Mouse (Mus musculus) neural tube, embryonic 10.5 days (tissue): ENCODE measurements around the gene Catip.
"Not testable (repeated sequence)": the region's sequence is repeated elsewhere in the genome, so short reads cannot be mapped to it uniquely, and the experiment has no call there.

Experiments
- DNase-seq: peaks from one replicate; pipeline ENCODE4 v3.0.0-alpha.2; 2017; ENCODE audit warnings: low spot score; ENCODE audit errors: extremely low spot score

The Catip gene

DNA sequence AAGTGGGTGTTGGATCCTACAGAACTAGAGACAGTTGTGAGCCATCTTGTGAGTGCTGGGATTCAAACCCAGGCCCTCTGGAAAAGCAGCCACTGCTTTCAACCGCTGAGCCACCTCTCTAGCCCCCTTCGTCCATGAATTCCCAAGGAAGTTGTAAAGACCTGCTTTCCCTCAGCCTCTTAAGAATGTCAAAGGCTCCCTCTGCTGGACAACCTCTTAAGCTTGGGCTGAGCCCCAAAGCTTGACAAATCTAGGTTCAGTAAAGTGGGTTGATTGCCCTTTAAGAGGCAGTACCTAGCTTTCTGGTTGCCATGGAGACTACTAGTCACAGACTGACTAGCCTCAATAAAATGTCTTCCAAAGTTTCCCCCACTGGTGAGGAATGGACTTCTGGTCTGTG, at the start of gene Catip:
Gene Catip, plus strand, starts transcription at position 297 of the 400 bp plus-strand sequence.
- DNase-seq = peak; percentile 58

DNA sequence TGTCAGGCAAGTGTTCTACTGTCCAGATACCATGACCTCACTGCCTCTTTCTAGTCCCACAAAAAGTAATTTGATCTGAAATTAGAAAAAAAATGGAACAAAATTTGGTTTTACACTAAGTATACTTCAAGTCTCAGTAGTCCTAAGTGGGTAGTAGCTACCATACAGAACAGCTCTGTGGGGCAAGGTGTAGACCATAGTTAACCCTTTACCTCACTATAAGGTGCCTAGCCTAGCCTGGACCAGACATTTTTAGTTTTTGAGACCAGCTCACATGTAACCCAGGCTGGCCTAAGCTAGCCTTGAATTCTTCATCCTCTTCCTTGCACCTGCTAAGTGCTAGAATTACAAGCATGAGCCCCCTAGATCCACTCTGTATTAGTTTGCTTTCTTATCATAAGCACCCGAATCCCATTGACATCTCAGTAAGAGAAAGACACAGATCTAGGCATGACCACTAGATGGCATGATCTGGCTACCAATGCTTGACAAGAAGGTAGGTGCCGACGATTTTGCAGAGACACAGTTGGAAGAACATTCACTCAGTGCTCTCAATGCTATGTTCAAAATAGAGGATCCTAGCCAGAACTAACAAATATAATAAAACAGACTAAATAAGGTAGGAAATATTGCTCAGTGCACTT, 48.7 kb upstream of the Catip start:
- DNase-seq = peak; percentile 26

DNA sequence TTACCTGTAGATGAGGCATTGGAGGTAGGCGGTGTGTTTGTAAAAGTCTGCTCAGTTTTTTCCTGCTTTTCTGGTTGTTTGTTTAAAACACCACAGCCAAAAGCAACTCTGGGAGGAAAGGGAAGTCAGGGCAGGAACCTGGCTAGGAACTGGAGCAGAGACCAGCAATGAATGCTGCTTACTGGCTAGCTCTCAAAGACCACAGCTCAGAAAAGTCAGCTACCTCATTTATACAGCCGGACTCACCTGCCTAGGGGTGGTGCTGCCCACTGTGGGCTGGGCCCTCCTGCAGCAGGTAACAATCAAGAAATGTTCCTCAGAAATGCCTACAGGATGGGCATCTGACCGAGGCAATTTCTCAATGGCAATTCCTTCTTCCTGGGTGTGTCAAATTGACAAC, 47.1 kb upstream of the Catip start:
- DNase-seq = no peak

DNA sequence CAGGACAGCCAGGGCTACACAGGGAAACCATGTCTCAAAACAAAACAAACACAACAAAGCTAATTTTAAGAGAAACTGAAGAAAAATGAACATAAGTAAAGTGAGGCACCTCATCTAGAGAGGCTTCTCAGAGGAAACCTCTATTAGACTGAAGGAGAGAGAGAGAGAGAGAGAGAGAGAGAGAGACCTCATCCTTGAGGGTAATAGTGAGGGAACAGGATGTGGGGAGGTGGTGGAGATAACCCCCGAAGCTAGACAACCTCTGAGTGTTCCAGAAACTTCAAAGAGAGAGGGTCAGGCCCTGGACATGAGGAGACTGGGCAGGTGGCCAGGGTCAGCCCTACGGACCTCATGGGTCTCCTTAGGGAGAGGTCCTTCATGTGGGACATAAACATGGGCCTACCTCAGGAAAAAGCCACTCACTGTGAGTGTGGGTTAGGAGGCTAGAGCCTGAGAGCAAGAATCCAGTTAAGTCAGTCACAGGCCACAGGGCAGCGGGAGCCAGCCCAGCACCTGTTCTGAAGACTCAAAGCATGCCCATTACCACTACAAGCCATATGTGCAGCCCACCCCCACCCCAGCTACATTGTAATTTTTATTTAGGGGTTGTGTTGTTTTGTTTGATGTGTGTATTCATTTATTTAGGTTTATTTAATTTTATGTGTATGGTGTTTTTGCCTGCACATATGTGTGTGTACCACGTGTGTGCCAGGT, 45.6 kb upstream of the Catip start:
- DNase-seq = no peak

DNA sequence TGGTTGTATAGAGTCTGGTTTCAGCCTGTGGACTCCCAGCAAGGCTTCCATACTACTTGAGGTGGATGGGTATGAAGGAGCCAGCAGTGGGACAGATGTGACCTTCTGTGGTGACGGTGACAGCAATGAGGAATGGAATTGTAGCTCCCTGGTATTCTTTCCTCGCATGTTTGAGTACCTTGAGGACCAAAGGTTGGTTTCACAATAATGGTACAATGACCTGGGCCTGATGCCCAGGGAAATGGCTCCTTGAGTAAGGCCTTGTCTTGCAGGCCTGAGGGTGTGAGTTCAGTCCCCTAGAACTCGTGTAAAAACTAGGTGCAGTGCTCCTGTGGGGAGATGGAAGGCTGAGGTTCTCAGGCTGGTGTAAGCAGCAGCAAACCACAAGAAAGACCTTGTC, 43.2 kb upstream of the Catip start:
- no peak for DNase-seq

DNA sequence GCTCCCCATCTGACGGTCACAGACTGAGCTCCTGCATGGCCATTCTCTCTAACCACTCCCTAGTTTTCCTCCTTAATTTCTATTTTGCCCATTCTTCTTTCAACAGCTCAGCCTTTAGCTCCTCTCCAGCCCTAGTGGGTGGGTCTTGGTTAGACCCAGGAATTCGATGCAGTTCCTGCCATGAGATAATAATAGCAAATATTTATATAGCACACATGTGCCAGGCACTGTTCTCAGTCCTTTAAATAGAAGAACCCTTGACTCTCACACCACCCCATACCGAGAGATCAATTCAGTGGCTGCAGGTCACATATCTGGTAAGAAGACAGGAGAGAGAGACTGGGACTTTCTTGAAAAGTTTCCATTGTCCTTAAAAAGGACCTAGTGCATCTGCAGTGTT, 40.5 kb upstream of the Catip start:
- no peak for DNase-seq

DNA sequence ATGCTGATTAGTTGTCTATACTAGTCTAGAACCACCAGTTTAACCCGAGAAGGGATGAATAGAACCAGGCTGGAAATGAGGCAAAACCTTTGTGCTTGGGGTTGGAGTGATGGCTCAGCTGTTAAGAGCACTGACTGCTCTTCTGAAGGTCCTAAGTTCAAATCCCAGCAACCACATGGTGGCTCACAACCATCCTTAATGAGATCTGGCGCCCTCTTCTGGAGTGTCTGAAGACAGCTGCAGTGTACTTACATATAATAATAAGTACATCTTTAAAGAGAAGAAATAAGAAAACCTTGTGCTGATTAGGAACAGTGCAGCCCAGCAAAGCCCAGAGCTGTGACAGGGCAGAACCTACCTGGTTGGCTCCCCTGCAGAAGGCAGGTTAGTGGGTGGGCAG, 35.0 kb upstream of the Catip start:
- DNase-seq = not testable (repeated sequence)

DNA sequence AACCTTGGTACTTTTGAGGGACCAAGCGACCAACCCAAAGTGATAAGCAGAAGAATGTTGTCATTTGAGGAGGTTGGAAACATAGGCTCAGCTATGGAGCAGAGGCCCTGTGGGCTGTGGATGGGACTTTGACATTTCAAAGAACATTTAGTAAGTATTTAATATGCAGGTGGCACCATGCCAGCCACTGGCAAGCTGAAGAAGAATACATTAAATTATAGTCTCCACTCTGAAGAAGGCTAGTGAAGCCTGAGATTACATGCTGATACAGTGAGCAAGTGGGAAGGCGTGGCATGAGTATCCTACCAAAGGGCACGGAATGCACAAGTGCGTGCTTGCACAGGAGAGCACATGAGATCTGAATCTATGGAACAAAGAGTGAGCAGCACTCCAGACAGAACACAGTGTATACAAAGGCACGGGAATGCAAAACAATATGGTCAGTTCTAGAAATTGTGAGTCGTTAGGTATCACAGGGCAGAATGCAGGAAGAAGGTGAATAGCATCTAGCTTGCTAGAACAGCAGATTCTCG, 31.9 kb upstream of the Catip start:
- no peak for DNase-seq

DNA sequence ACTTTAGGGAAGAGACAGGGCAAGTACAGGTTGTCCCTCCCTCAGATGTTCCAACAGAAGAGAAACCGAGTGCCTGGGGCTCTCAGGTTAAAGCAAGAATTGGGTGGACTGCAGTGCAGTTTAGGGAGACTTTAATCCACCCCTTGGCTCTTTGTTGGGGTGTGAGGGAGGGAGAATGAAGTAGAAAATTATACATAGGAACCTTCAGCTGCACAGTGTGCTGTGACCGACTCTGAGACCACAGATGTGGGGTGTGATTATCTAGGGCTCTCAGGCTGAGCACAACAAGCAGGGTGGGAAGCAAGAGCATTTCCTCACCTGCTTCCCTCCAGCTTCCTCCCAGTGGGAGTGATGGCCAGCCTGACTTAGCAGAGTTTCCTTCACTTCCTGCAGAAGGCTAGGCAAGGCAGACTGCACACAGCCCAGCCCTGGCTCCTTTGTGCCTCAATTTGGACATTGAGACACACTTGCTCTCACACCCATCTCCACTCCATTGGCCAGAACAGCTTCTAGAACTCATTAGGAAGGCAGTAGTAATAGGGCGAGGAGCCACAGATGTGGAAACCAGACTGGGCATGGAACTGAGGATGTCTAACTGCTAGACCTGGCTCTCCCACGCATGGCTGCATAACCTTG, 30.7 kb upstream of the Catip start:
- no peak for DNase-seq

DNA sequence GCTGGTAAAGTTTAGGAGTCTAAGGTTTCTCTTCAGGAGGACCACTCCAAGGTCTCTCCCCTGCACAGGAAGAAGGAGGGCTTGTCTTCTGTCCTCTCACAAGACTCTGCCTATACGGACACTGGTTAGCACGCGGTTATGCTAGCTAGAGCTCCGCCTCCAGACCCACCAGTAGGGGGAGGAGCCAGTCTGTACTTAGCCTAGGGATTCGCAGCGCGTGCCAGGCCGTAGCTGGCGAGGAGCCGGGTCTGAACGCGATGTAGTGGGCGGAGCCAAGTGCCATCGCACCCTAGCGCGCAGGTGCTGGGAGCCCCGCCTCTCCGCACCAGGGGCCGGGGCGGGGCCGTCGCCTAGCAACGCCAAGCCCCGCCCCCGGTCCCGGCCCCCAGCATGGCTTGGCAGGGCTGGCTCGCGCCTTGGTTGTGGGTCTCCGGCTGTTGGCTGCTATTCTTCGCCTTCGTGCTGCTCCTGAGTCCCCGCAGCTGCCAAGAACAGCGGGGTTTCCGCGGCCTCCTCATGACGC, 29.6 kb upstream of the Catip start:
- DNase-seq = peak; percentile 93

DNA sequence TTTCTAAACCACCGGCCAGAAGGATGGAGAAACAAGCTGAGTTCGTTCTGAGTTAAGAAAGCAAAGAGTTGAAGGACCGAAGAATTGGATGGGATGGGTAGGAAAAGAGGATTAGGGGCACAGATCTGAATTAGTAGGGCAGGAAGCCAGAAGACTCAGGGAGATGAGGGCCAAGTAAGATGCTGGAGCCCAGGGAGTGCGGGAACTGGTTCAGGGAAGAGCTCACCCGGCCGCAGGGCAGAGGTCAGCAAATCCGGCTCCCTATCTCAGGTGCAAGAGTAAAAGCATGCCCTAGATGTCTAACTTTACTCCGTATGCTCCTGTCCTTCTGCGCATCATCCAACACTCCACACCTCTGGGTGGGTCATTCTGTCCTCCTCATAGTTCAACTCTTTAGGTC, 29.0 kb upstream of the Catip start:
- DNase-seq = no peak

DNA sequence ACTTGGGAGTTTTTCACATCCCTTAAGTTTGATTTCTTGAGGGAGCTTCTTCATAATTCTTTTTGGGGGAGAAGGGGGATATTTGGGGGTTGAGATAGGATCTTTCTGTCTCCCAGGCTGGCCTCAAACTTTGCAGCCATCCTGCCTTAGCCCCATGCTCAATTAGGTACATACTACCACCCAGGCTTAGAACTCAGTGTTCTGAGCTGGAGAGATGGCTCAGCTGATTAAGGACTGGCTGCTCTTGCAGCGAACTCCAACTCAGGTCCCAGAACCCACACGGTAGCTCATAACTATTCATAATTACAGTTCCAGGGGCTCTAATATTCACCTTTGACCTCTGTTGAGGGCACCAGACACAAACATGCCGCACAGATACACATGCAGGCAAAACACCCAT, 27.3 kb upstream of the Catip start:
- DNase-seq = no peak

DNA sequence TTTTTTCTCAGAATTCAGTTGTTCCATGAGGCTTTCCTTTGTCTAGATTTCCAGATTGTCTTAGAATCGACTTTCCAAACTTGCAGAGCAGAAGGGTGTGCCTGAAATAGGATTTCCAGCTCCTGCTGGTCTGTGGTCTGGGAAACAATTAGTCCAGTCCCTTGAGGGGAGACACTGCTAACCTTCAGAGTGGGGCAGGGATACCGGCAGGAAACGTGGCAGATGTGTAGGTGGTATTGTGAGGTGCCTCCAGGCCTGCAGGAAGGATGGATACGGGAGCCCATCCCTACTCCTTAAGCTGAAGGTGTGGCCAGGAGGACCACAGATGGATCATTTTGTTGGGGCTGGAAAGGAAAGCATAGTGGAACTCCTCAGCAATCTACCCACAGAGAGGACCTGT, 26.9 kb upstream of the Catip start:
- no peak for DNase-seq

DNA sequence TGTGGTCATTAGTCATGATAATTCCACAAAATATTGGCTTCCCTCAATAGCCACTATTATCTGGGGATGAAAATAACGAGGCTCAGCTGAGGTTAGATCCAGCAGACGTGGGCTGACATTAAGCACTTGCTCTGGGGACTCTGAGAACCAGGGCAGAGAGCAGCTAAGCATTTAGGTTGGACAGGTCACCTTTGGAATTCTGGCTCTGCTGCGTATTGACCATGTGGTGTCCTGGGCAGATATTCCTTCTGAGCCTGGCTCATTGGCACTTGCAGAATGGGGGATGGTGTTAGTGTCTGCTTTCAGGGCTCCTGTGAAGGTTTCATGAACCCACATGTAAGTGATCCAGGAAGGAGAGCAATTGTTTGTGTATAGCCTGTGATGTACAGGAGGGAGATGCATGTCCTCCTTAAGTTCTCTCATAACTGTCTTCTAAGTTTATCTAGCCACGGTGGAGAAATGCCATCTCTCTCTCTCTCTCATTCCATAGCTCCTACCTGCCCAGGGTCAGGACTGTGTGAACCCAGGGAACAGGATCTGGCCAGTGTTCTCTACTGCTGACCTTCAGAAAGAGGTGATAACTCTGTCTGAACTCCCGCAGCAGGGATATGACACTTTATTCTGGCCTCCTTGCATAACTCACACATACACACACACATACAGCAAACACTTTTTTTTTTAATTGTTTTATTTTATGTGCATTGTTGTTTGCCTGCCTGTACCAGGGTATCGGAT, 26.3 kb upstream of the Catip start:
- DNase-seq = no peak

DNA sequence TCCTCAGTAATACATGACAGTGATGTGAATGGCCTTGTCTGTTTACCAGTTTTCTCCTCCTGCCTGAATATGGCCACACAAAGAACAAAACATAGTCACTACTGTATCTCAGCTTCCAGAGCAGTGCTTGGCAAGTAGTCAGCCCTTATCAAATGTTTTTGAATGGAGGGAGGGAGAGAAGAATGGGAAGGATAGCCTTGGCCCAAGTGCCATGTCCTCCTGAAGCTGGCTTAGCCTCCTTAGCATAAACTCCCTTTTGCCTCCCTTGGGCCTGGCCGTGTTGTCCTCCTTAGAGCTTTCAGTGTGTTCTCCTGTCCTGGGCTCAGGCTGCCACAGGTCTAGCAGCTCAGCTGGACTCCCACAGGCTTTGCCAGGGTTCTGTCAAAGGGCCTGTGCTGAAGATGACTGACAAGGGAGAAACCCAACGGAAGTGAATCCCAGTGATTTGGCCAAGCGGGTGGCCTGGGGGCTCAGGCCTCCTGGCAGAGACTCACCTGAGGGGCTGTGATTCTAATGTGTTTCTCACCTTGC, 24.6 kb upstream of the Catip start:
- DNase-seq = no peak

DNA sequence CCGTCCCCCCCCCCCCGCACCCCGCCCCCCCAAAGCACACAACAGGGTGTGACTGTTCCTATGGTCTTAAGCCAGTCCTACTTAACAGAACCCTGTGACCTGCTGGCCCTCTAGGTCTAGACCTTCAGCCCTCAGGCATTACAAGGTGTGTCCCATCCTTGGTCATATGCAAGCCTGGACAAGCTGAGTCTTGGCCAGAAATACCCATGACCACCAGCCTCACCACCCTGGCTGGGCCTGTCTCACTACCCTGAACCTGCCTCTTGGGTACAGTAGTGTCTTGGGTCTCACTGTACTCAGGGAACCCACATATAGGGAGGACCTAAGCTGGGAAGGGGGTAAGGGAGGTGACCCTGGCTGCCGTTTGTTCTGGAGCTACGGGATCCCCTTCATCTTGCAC, 23.9 kb upstream of the Catip start:
- DNase-seq = no peak

DNA sequence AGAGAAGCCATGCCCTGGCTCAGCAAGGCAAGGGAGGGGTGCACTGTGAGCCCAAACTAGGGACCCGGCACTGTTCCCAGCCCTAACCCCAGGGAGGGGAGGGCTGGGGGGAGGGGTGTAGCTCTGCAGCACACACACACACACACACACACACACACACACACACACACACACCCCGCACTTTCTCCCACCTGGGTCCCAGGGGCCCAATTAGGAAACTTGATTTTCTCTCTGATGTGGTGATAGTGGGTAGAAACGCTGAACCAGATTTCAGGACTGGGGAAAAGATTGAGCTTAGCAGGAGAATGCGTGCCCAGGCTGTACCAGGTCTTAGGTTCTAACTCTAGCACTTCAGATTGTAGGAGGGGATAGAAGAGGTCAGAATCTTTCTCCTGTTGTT, 23.3 kb upstream of the Catip start:
- DNase-seq = no peak

DNA sequence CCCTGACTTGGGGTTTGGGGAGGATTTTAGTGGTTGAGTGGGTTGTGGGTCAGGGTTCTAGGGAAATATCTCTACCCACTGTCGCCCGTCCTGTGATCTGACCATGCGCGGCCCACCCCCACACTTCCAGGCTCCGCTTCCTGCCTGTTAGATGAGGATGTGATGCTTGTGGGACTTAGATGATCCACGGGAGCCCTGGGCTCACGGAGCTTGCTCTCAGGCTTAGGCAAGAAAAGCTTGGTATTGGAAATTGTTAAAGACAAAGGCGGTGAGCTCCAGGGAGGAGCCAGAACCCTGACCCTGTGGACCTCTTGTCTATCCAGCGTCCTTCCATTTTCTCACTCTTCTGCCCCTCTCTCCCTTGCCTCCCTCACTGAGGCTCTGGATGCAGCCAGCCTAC, 22.0 kb upstream of the Catip start:
- DNase-seq = no peak

DNA sequence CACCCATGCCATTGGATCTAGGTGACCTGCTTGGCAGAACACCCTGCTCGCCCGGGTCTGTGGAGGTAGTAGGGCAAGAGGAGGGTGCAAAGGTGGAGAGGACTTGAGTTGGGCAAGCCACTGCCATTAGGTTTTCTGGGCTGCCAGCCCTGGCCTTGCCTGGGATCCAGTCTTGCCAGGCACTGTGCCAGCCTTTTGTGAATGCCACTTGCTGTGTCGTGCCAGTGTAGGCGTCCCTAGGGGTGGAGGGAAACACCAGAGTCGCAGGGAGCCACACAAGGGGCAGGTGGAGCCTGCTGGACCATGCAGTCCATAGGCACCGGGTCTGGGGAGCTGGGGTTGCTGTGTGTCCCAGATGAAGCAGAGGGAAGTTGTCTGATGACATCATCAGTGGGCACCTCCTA, 21.5 kb upstream of the Catip start:
- no peak for DNase-seq

DNA sequence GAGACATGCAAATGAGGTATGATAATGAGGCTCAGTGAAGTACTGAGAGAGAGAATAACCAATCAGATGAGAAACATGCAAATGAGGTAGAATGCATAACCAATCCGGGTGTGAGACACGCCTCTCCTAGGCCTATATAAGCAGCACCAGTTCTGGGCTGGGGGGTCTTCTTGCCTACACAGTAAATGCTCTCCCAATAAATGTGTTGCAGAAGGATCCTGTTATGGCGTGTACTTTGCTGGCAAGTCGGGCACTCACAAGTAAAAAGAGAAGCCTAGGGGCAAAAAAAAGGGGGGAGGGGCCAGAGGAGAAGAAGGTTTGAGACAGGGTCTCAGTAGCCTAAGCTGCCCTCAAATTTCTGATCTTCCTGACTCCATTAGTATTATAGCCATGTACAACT, 20.9 kb upstream of the Catip start:
- not testable (repeated sequence) for DNase-seq

DNA sequence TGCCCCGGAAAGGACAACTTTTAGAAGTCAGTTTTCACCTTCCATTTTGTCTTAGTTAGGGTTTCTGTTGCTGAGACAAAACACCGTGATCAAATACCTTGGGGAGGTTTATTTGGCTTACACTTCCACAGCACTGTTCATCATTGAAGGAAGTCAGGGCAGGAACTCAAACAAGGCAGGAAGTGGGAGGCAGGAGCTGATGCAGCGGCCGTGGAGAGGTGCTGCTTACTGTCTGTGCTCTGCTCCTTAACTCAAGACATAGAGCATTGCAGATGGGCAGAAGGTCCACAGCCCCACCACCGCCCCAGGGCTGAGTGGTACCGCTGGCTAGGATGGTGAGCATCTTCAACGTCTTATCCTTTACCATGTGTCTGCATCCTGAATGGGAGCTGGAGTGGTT, 20.0 kb upstream of the Catip start:
- no peak for DNase-seq
